Mouse (Mus musculus): ENCODE measurements at regions not wholly inside any gene's neighbourhood (a gene's known extent, or its start where the extent isn't known, plus 50 kb on each side); places are given as distances from the start of the nearest gene placed in this dataset.

DNA sequence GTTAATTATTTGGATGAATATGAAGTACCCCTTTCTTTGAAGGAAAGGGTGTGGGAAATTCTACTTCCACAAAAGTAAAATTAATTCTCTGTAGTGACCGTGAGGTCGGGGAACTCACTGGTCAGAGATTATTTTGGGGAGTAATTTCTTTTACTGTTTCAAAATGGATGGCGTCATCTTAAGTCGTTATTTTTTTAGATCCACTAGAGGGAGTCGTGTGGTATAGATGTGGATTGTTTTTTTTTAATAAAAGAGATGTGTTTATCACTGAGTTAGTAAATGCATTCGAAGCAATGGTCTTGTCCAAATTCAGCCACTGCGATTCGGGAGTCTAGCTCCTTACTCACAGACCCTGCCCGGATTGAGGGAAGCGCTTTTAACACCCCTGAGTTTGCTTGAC lies 100.8 kb upstream of the Lsm14a start:
- Histone ChIP-seq H3K36me3 (no peaks in the 10 kb centered on the region), H3K4me1 (no peaks in the 10 kb centered on the region), H3K9me3 (peaks cover 7% of the 10 kb centered on the region), H3K27me3 (replicated peaks) (peaks cover 9% of the 10 kb centered on the region; the same call in 1 of the 2 replicates), H3K9ac (no peak overlapping the region), H3K4me2 (no peak overlapping the region), H3K4me3 (no peak overlapping the region), H3K27ac (replicated peaks) (no peak overlapping the region)
- WGBS, result 57% methylated on average over 10 of the region's 10 CpGs
- no peak for ATAC-seq (ENCODE audit: extremely low read depth, insufficient number of reproducible peaks, low FRiP score, low TSS enrichment)

GRCm38 (mm10) chr7:34484908-34485598 lies 91.9 kb upstream of the Lsm14a start:
- H3K4me2 ChIP-seq, result no peak overlapping the region
- H3K36me3 ChIP-seq, result no peaks in the 10 kb centered on the region
- no peak overlapping the region for H3K4me3 ChIP-seq
- peaks cover 8% of the 10 kb centered on the region for H3K4me1 ChIP-seq
- H3K9me3 ChIP-seq, result no peaks in the 10 kb centered on the region
- H3K9ac ChIP-seq, result no peak overlapping the region
- 72% methylated on average over 18 of the region's 18 CpGs for WGBS
- ATAC-seq (ENCODE audit: extremely low read depth, insufficient number of reproducible peaks, low FRiP score, low TSS enrichment), result no peak
- H3K27me3 ChIP-seq (replicated peaks), result no peaks in the 10 kb centered on the region
- no peak overlapping the region for H3K27ac ChIP-seq (replicated peaks)

- no peak overlapping the region for H3K4me3 ChIP-seq
- H3K27ac ChIP-seq (replicated peaks), result no peak overlapping the region
- H3K9me3 ChIP-seq, result no peaks in the 10 kb centered on the region
- no peak for ATAC-seq (ENCODE audit: extremely low read depth, insufficient number of reproducible peaks, low FRiP score, low TSS enrichment)
- H3K9ac ChIP-seq, result no peak overlapping the region
- peaks cover 8% of the 10 kb centered on the region for H3K4me1 ChIP-seq
- no peaks in the 10 kb centered on the region for H3K36me3 ChIP-seq
- peak overlapping the region; percentile 39 for H3K4me2 ChIP-seq
- 30% methylated on average over 7 of the region's 9 CpGs for WGBS
- H3K27me3 ChIP-seq (replicated peaks), result no peaks in the 10 kb centered on the region
Measured at GRCm38 (mm10) chr7:34483368-34483767, 90.3 kb upstream of the Lsm14a start.

GRCm38 (mm10) chr7:34480771-34481170 lies 87.7 kb upstream of the Lsm14a start:
- Histone ChIP-seq H3K9me3 (no peaks in the 10 kb centered on the region), H3K9ac (no peak overlapping the region), H3K4me3 (no peak overlapping the region), H3K4me1 (peaks cover 8% of the 10 kb centered on the region), H3K27ac (replicated peaks) (no peak overlapping the region), H3K4me2 (no peak overlapping the region), H3K27me3 (replicated peaks) (no peaks in the 10 kb centered on the region), H3K36me3 (no peaks in the 10 kb centered on the region)
- WGBS, result 66% methylated on average over 5 of the region's 5 CpGs
- no peak for ATAC-seq (ENCODE audit: extremely low read depth, insufficient number of reproducible peaks, low FRiP score, low TSS enrichment)

DNA sequence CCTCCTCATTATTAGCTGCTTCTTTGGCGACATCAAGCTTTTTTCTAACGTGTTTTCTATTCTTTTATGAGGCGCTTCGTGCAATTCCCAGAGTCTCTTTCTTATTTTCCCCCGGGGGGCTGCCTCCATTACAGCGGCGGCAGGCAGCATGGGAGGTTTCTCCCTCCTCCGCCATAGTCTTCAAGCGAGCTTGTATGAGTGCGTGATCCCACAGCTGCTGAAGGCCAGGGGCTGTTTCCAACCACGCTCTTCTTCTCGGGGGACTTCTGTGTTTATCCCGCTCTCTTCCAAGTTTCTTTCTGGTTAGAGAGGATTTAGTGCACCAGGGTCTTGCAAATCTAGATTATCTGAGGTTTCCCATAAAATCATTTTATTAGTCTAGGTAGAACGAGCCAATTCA lies 77.9 kb upstream of the Lsm14a start:
- no peak overlapping the region for H3K27ac ChIP-seq (replicated peaks)
- H3K27me3 ChIP-seq (replicated peaks), result no peaks in the 10 kb centered on the region
- H3K4me1 ChIP-seq, result no peaks in the 10 kb centered on the region
- 63% methylated on average over 14 of the region's 14 CpGs for WGBS
- ATAC-seq (ENCODE audit: extremely low read depth, insufficient number of reproducible peaks, low FRiP score, low TSS enrichment), result no peak
- no peaks in the 10 kb centered on the region for H3K36me3 ChIP-seq
- no peaks in the 10 kb centered on the region for H3K9me3 ChIP-seq
- H3K4me3 ChIP-seq, result no peak overlapping the region
- H3K4me2 ChIP-seq, result no peak overlapping the region
- H3K9ac ChIP-seq, result no peak overlapping the region

DNA sequence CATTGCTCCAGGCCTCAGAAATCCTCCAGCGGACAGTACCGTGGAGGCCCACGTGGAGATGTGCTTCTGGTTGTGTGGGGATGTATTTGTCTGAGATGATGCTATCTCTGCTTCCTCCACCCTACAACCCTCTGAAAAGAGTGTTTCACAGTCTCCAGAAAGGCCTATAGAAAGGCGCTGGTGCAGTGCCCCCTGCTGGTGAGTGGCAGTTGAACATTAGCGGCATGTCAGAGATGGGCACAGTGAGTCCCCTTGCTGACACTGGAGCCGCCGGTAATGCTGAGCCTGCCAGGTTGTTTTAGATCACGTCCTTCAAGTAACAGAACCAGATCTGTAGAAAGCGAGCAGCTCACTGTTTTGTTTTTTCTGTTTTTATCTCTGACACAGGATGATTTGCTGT lies 69.0 kb upstream of the Lsm14a start:
- Histone ChIP-seq H3K4me1 (no peaks in the 10 kb centered on the region), H3K4me2 (no peak overlapping the region), H3K27me3 (replicated peaks) (no peaks in the 10 kb centered on the region), H3K27ac (replicated peaks) (no peak overlapping the region), H3K4me3 (no peak overlapping the region), H3K9me3 (no peaks in the 10 kb centered on the region), H3K36me3 (no peaks in the 10 kb centered on the region), H3K9ac (no peak overlapping the region)
- no peak for ATAC-seq (ENCODE audit: extremely low read depth, insufficient number of reproducible peaks, low FRiP score, low TSS enrichment)
- 51% methylated on average over 9 of the region's 9 CpGs for WGBS

- no peaks in the 10 kb centered on the region for H3K9me3 ChIP-seq
- H3K36me3 ChIP-seq, result no peaks in the 10 kb centered on the region
- H3K4me3 ChIP-seq, result no peak overlapping the region
- no peaks in the 10 kb centered on the region for H3K4me1 ChIP-seq
- WGBS, result 67% methylated on average over 3 of the region's 3 CpGs
- ATAC-seq (ENCODE audit: extremely low read depth, insufficient number of reproducible peaks, low FRiP score, low TSS enrichment), result no peak
- H3K9ac ChIP-seq, result no peak overlapping the region
- H3K4me2 ChIP-seq, result no peak overlapping the region
- no peak overlapping the region for H3K27ac ChIP-seq (replicated peaks)
- no peaks in the 10 kb centered on the region for H3K27me3 ChIP-seq (replicated peaks)
Measured at GRCm38 (mm10) chr7:34459834-34460495, 66.8 kb upstream of the Lsm14a start.

GRCm38 (mm10) chr7:34458851-34459250 lies 65.7 kb upstream of the Lsm14a start:
- H3K9me3 ChIP-seq, result no peaks in the 10 kb centered on the region
- WGBS, result 80% methylated on average over 4 of the region's 4 CpGs
- H3K27me3 ChIP-seq (replicated peaks), result no peaks in the 10 kb centered on the region
- H3K9ac ChIP-seq, result no peak overlapping the region
- no peaks in the 10 kb centered on the region for H3K4me1 ChIP-seq
- no peak overlapping the region for H3K4me2 ChIP-seq
- no peak overlapping the region for H3K27ac ChIP-seq (replicated peaks)
- no peak overlapping the region for H3K4me3 ChIP-seq
- no peak for ATAC-seq (ENCODE audit: extremely low read depth, insufficient number of reproducible peaks, low FRiP score, low TSS enrichment)
- H3K36me3 ChIP-seq, result no peaks in the 10 kb centered on the region

DNA sequence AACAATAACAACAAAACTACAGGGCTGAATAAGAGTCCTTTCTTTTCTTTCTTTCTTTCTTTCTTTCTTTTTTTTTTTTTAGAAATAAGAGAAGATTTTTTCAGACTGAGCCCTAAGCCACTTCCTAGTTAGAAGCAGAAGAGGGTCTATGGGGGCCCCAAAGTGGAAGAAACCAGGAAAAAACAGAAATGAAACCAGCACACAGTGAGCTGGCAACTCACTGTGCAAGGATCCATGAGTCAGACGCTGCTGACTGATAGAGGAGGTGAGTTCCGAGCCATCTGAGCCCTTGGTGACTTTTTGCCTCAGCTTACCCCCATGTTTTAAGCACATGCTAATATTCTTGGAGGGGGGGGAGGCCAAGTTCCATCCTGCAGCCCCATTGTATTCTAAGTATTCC lies 55.2 kb upstream of the Lsm14a start:
- no peak for ATAC-seq (ENCODE audit: extremely low read depth, insufficient number of reproducible peaks, low FRiP score, low TSS enrichment)
- H3K4me1 ChIP-seq, result no peaks in the 10 kb centered on the region
- no peak overlapping the region for H3K4me2 ChIP-seq
- H3K9ac ChIP-seq, result no peak overlapping the region
- H3K9me3 ChIP-seq, result no peaks in the 10 kb centered on the region
- H3K4me3 ChIP-seq, result no peak overlapping the region
- no peaks in the 10 kb centered on the region for H3K36me3 ChIP-seq
- WGBS, result 67% methylated on average over 2 of the region's 2 CpGs
- no peak overlapping the region for H3K27ac ChIP-seq (replicated peaks)
- H3K27me3 ChIP-seq (replicated peaks), result no peaks in the 10 kb centered on the region

DNA sequence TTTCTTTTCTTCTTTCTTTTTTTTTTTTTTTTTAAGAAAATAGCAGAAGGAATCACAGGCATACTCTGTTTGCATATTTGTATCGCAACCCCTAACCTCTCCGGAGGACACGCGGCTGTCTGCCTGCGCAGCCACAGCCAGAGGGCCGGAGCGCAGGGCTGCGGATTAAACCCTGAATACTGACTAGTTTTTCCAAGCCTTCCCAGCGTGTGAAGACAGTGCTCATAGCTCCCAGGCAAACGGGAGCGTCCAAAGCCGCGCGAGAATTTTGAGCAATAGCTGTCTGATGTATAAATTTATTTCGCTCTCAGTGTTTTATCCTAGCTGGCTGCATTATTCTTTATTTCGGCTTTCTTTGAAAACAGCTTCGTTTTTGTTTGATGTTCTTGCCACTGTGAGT lies 51.1 kb upstream of the Lsm14a start:
- ATAC-seq (ENCODE audit: extremely low read depth, insufficient number of reproducible peaks, low FRiP score, low TSS enrichment), result no peak
- no peak overlapping the region for H3K9ac ChIP-seq
- H3K36me3 ChIP-seq, result no peaks in the 10 kb centered on the region
- no peak overlapping the region for H3K4me3 ChIP-seq
- no peak overlapping the region for H3K27ac ChIP-seq (replicated peaks)
- H3K27me3 ChIP-seq (replicated peaks), result no peaks in the 10 kb centered on the region
- 56% methylated on average over 17 of the region's 17 CpGs for WGBS
- no peak overlapping the region for H3K4me2 ChIP-seq
- H3K9me3 ChIP-seq, result no peaks in the 10 kb centered on the region
- no peaks in the 10 kb centered on the region for H3K4me1 ChIP-seq
